Mouse (Mus musculus) kidney, adult 11 months (tissue): Measurements from ENCODE around the gene Ccdc182.

ENCODE experiments used
- DNase-seq: peaks from one replicate; pipeline ENCODE4 v3.0.0; 2022

Ccdc182 gene

DNA sequence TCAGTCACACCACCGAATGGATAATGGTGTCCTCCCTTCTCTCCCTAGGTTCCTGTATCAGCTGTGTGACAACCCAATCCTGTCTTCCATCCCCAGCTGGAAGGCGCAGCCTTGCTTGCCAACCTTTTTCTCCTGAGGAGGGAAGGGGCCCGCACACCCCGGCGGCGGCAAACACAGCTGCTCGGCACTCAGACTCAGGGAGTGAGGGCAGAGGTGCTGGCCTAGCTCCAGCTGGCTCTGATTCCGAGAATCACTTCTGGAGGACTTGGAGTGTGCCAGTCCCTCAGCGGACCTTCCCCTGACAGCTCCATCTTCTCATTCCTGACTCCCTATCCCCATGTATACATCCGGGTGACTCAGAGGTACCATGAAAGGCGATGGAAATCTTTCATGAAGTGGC lies 36.9 kb downstream of the Ccdc182 start:
- DNase-seq, result peak; percentile 49

DNA sequence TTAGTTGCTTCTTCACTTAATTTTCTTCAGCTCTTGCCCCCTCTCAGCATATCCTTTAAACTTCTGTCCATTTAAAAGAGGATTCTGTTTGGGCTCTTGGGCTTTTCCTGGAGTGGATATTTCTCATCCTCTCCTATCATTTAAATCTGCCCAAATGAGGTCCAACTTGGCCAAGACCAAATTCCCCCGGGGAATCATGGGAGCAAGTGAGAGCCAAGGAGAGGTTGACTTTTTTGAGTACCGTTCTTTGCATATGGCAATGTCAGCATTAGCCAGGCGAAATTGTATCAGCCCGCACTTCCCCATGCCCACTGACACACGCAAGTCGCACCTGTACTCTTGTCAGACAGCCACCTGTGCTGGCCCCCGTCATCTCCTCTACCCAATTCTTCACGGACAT lies 37.9 kb downstream of the Ccdc182 start:
- no peak for DNase-seq

DNA sequence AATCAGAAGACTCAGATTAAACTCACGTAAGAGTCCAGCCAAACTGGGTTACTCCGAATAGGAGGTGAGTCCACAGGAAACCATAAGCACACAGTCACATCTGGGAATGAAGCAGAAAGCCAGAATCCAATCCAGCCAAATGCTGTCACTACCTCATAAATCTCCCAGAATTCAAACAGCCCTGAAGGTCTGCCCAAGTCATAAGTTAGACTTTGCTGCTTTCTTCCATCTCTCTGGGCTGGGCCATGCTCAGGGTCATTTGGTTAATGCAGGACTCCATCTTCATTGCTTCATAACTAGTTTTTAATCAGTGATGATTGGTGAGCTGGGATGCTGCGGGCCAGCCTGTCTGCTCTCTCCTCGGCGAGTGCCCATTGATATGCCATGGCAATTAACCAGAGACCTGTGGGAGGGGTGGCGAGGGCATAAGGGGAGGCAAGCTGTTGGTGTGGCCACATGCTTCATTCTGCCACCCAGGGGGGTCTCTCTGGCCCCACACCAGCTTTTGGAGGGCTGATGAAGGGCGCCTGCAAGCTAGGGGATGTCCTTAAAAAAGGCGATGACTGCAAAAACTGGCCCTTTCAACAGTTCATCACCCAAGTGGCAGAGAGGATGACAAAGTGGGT lies 38.6 kb downstream of the Ccdc182 start:
- DNase-seq, result no peak

DNA sequence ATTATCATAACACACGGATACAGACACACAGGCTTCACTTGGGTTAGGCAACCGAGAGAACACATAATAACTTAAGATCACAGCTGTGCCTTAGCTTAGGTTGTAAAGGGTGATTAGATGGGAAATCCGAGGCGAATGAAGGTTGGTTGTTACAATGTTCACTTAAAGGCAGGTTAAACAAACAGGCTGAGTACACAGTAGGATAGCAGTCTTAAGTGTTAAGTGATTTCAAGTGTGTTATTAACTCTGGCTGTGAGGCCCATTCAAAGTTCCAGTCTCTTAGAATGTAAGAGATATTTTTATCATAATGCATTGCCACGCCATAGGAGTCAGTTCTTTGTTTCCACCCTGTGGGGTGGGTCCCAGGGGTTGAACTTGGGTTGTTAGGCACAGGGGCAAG lies 41.0 kb downstream of the Ccdc182 start:
- DNase-seq, result no peak

DNA sequence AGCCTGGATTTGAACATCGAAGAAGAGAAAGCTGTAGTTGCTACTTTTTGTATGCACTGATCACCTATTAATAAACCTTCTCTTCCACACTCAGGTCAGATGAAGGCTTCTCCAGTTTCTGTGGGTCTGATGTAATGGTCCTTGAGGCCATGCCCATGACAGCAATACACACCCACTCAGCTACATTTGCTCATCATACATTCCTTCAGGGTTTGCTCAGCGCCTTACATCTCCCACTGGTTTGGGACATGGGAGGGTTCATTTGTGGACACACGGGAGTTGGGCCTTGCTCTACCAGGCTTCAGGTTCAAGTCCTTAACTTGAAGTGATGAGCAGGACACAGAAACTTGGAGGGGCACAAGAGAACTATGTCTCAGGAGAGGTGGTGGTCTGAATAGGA lies 44.1 kb downstream of the Ccdc182 start:
- DNase-seq, result no peak
